Mouse (Mus musculus) E14TG2a.4 (cell line): ENCODE measurements around the gene Obp2b.
"Not testable (repeated sequence)": the region's sequence is repeated elsewhere in the genome, so short reads cannot be mapped to it uniquely, and the experiment has no call there.

ENCODE experiments used
- CTCF ChIP-seq: conservative IDR thresholded peaks from 2 replicates; pipeline ENCODE4 v1.5.1; 2014; ENCODE audit warnings: low read length
- POU5F1 ChIP-seq: IDR thresholded peaks from 2 replicates; pipeline ENCODE4 v1.6.1; 2014; ENCODE audit warnings: low read length, borderline replicate concordance

DNA sequence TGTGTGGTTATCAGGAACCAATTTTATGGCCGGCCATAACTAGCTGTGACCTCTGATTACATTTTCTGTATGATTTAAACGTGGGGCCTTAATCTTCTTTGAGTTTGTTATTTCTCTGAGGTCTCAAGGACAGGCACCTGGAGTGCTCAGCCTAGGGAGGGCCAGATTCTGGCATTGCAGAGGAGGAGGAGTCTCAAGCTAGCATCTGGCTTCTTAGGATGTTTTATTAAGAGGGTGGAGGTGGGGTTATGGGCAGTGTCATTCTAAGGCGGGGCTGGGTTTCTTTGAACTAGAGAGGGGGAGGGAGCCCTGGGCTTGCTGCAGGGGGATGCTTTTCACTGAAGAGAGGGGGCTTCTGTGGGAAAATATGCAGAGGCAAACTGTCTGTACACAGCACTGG, 25.2 kb upstream of the Obp2b start:
- not testable (repeated sequence) for TF ChIP-seq CTCF, POU5F1
